Mouse (Mus musculus): ENCODE measurements around the gene Nmnat2.

The Nmnat2 gene

GRCm38 (mm10) chr1:153054112-153054821, 99.5 kb downstream of the Nmnat2 start:
- DNase-seq (ENCODE audit: low read depth, low spot score): no peak

GRCm38 (mm10) chr1:153058290-153058689, 103.5 kb downstream of the Nmnat2 start:
- no peak for DNase-seq (ENCODE audit: low read depth, low spot score)

GRCm38 (mm10) chr1:153059626-153060025, 104.8 kb downstream of the Nmnat2 start:
- DNase-seq (ENCODE audit: low read depth, low spot score): no peak

GRCm38 (mm10) chr1:153062547-153062946, 107.8 kb downstream of the Nmnat2 start:
- DNase-seq (ENCODE audit: low read depth, low spot score): no peak

- no peak for DNase-seq (ENCODE audit: low read depth, low spot score)
These were observed 110.1 kb downstream of the Nmnat2 start for GRCm38 (mm10) chr1:153064784-153065390.

GRCm38 (mm10) chr1:153065473-153066386, 110.9 kb downstream of the Nmnat2 start:
- no peak for DNase-seq (ENCODE audit: low read depth, low spot score)

- peak; percentile 61 for DNase-seq (ENCODE audit: low read depth, low spot score)
These were observed 111.6 kb downstream of the Nmnat2 start for GRCm38 (mm10) chr1:153066387-153066781.

- peak; percentile 88 for DNase-seq (ENCODE audit: low read depth, low spot score)
These were observed 116.8 kb downstream of the Nmnat2 start for GRCm38 (mm10) chr1:153071563-153071962.

GRCm38 (mm10) chr1:153071995-153072394, 117.2 kb downstream of the Nmnat2 start:
- no peak for DNase-seq (ENCODE audit: low read depth, low spot score)

- DNase-seq (ENCODE audit: low read depth, low spot score): no peak
These were observed 117.9 kb downstream of the Nmnat2 start for GRCm38 (mm10) chr1:153072711-153073110.

- DNase-seq (ENCODE audit: low read depth, low spot score): no peak
These were observed 118.6 kb downstream of the Nmnat2 start for GRCm38 (mm10) chr1:153073441-153073840.

- no peak for DNase-seq (ENCODE audit: low read depth, low spot score)
These were observed 120.4 kb downstream of the Nmnat2 start for GRCm38 (mm10) chr1:153075087-153075736.

- peak; percentile 39 for DNase-seq (ENCODE audit: low read depth, low spot score)
These were observed 121.2 kb downstream of the Nmnat2 start for GRCm38 (mm10) chr1:153075955-153076354.

- DNase-seq (ENCODE audit: low read depth, low spot score): peak; percentile 77
These were observed 128.4 kb downstream of the Nmnat2 start for GRCm38 (mm10) chr1:153083233-153083632.

- DNase-seq (ENCODE audit: low read depth, low spot score): no peak
These were observed 129.4 kb downstream of the Nmnat2 start for GRCm38 (mm10) chr1:153084191-153084590.

- DNase-seq (ENCODE audit: low read depth, low spot score): no peak
These were observed 130.4 kb downstream of the Nmnat2 start for GRCm38 (mm10) chr1:153085198-153085597.

- peak; percentile 73 for DNase-seq (ENCODE audit: low read depth, low spot score)
These were observed 133.0 kb downstream of the Nmnat2 start for GRCm38 (mm10) chr1:153087771-153088170.

GRCm38 (mm10) chr1:153090081-153090480, 135.3 kb downstream of the Nmnat2 start:
- no peak for DNase-seq (ENCODE audit: low read depth, low spot score)

GRCm38 (mm10) chr1:153090807-153091206, 136.0 kb downstream of the Nmnat2 start:
- no peak for DNase-seq (ENCODE audit: low read depth, low spot score)

- DNase-seq (ENCODE audit: low read depth, low spot score): peak; percentile 96
These were observed 136.8 kb downstream of the Nmnat2 start for GRCm38 (mm10) chr1:153091438-153092236.

All from R1 (cell line).